ENCODE assay signal across 9 mouse cellular contexts in the genomic region with DNA sequence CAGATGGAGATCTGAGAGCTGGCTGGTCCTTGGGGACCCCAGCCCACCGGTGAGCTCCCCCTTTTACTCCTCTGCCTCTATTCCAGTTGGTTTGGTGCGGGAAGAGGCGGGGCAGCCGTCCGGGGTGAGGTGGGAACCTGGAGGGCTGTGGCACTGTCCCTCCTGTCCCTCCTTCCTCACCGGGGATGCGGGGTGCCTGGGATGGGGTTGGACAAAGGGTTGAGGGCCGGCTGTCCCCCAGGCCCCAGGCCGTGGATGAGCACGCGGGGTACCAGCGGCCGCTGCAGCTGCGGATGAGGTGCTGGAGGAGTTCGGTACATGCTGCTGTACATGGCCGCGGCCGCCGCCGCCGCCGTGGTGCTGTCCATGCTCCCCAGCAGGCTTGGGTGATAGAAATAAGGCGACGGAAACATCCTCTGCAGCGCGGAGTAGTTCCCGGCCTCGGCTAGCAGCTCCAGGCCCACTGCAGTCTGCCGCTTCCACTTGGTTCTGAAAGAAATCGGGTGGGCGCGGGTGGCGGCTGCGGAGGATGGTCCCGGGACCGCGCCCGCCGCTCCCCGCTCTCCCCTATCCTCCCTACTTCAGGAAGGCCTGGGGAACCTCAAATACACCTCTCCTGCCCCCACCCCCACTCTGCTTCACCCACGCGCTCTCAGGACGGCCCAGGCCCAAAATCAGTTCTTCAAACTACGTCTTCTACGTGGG. TPM values are rescaled to one million over a fixed set of nuclear protein-coding genes. Genes with fewer than 3 reads are reported as not detected.
DNase-seq lines count a peak whose midpoint lies in the region; ATAC-seq lines count a peak whose summit lies in the region.
"Had no signal": no experiment of that assay in that cellular context is flagged by ENCODE, and none has a peak within 500 bp of the region (broad histone marks: within the 10 kb centered on the region; RNA-seq: fewer than 3 reads in every experiment).

No protein-coding gene starts in this region.

- H3K4me2 ChIP-seq in hindbrain, embryonic 14.5 days (replicated peaks) = peak overlapping the region; percentile 16
- H3K4me2 ChIP-seq in neural tube, embryonic 11.5 days (ENCODE audit: low read depth) = peak overlapping the region; percentile 9

- peaks cover 3% of the 10 kb centered on the region; the same call in 1 of the 2 replicates for H3K4me1 ChIP-seq in hindbrain, embryonic 14.5 days (replicated peaks; ENCODE audit: control insufficient read depth, insufficient read depth, low read length)
- H3K4me1 ChIP-seq in neural tube, embryonic 11.5 days (ENCODE audit: control insufficient read depth, insufficient read depth, low read length) = no peaks in the 10 kb centered on the region

- peak overlapping the region; percentile 14 for H3K4me3 ChIP-seq in hindbrain, embryonic 14.5 days (replicated peaks; ENCODE audit: low read length)
- peak overlapping the region; percentile 25 for H3K4me3 ChIP-seq in neural tube, embryonic 11.5 days (ENCODE audit: low read depth, low read length)

- H3K36me3 ChIP-seq in hindbrain, embryonic 14.5 days (replicated peaks; ENCODE audit: control insufficient read depth, insufficient read depth) = no peaks in the 10 kb centered on the region
- no peaks in the 10 kb centered on the region for H3K36me3 ChIP-seq in neural tube, embryonic 11.5 days (ENCODE audit: control insufficient read depth, insufficient read depth, low read length)

- WGBS in hindbrain, embryonic 14.5 days = under 1% methylated on average over 39 of the region's 45 CpGs
- 0% methylated on average over 45 of the region's 45 CpGs for WGBS in neural tube, embryonic 11.5 days

- peaks cover 88% of the 10 kb centered on the region for H3K27me3 ChIP-seq in hindbrain, embryonic 14.5 days (ENCODE audit: control insufficient read depth, insufficient read depth, low read length)
- H3K27me3 ChIP-seq in neural tube, embryonic 11.5 days (ENCODE audit: control insufficient read depth, insufficient read depth, low read length) = peaks cover 94% of the 10 kb centered on the region

- peak; percentile 12 for DNase-seq in heart, postnatal 4 days
- no peak for DNase-seq in heart, adult 8-10 months (ENCODE audit: low spot score)
- DNase-seq in cerebellum, postnatal 25 days = peak; percentile 70 to 80
- no peak for DNase-seq in hindbrain, embryonic 14.5 days (ENCODE audit: low spot score)
- peak; percentile 55 for DNase-seq in neural tube, embryonic 11.5 days (ENCODE audit: low spot score)
- DNase-seq in layer of hippocampus, adult 11-12 months (ENCODE audit: low spot score) = no peak
- DNase-seq in layer of hippocampus, postnatal 36 days = no peak
- no peak for DNase-seq in kidney, adult 8-10 months

- no peaks in the 10 kb centered on the region for H3K9me3 ChIP-seq in hindbrain, embryonic 14.5 days (ENCODE audit: control insufficient read depth, low read length)
- no peaks in the 10 kb centered on the region for H3K9me3 ChIP-seq in neural tube, embryonic 11.5 days (ENCODE audit: control insufficient read depth, low read length)

- ATAC-seq in hindbrain, embryonic 14.5 days (ENCODE audit: low FRiP score) = no peak; the same call in 1 of the 2 replicates
- peak; percentile 48 for ATAC-seq in neural tube, embryonic 11.5 days (ENCODE audit: insufficient read depth, low FRiP score, low TSS enrichment)

- H3K9ac ChIP-seq in hindbrain, embryonic 14.5 days = no peak overlapping the region; the same call in 1 of the 2 replicates
- no peak overlapping the region for H3K9ac ChIP-seq in neural tube, embryonic 11.5 days (ENCODE audit: low read length)

- H3K27ac ChIP-seq in hindbrain, embryonic 14.5 days = no peak overlapping the region
- no peak overlapping the region for H3K27ac ChIP-seq in neural tube, embryonic 11.5 days (ENCODE audit: low read depth, low read length)

RNA-seq across cellular contexts. Expression of a gene that starts 4.6 kb away (rescaled TPM):
- not detected for total RNA-seq in heart, postnatal 4 days (2021)
- total RNA-seq in heart, adult 8-10 months (2022) = not detected
- 1.1 and 2.3 TPM in 2 replicates for polyA plus RNA-seq in hindbrain, embryonic 14.5 days (2014; fragmentation: Nextera tagmentation; extraction: Ambion mirVana)
- 3.9 and 4.2 TPM in 2 replicates for polyA plus RNA-seq in neural tube, embryonic 11.5 days (2014; fragmentation: Nextera tagmentation; extraction: Ambion mirVana)
- total RNA-seq in layer of hippocampus, postnatal 36 days (2021) = under 1 TPM in 1 of 2 experiments, not detected in 1; 0.15 TPM
- total RNA-seq: MEL had no signal

Comparison
In these comparisons a context has a peak if more than half of its experiments do, and no peak if none do; other contexts are left out.
1. DNase-seq: peak in heart, postnatal 4 days (single experiment), cerebellum, postnatal 25 days (2 of 2) and neural tube, embryonic 11.5 days (single experiment); none in heart, adult 8-10 months (single experiment), hindbrain, embryonic 14.5 days (single experiment), layer of hippocampus, adult 11-12 months (single experiment), layer of hippocampus, postnatal 36 days (0 of 2) and kidney, adult 8-10 months (0 of 2).